Mouse (Mus musculus): Measurements from ENCODE around the gene Slc33a1.

Gene Slc33a1

DNA sequence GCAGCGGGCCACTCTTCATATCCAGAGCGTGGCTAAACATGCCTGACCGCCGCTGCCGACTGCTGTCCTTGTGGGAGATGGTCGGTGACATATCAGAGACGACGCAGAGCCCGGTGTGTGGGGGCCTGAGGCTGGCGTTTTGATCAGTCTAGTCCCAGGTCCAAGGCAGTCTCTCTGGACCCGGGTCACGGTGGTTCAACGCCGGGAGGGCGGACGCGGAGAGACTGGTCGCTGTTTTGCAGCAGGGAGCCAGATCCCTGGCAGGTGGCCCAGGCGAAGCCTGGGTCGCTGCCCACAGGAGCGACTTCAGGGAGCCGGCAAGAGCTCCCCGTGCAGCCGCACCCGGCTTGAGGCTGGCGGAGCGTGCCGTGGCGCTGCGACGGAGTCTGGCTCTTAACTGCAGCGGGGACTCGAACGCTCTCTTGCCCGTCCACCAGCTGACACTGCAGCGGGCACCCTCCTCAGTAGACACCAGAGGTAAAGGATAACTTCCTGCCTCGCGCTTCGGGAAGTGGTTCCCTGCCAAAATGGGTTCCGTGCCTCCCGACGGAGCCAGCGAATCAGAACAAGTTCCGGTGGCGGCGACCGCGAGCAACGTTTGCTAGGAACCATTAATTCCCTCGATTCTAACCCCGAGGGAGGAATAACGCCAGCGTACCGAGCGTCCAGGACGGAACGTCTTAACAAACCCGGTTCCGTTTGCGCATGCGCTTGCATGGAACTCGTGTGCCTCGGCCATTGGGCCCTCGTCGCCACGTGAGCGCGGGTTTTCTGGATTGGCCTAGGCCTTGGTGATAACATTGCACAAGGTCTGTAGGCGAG lies at the start of gene Slc33a1:
TSS of gene Slc33a1 (minus strand) at position 669 of the 822 bp plus-strand sequence.
- DNase-seq (ENCODE audit: low spot score) = peak; percentile 100

DNA sequence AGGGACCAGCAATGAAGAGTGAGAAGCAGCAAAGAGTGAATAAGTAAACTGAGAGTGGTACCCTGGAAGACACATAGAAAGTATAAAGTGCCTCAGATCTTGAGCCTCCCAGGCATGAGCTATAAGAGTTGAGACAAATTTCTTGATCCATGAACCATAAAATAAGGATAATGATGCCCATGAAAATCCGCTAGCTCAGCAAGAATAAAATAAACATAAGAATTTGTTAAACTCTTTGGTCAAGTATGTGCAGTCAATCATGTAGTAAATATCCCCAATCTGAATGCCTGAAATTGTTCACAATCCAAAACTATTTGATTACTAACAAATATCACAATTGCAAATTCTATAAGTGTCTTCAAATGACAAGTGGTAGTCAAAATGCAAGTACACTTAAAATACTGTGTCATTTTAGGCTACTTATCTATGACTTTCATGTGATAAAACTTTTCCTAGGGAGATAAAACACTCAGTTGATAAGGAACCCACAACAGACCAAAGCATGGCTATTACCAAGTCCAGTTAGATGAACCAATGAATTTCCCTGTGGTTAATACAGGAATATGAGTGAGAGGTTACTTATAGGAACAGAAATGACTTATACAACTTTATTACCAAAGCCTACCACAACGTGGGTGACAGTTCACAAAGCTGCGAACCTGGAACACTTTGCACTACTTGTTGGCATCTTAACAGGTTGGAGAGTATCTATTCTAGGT lies 24.3 kb upstream of the Slc33a1 start:
- DNase-seq (ENCODE audit: low spot score) = no peak

DNA sequence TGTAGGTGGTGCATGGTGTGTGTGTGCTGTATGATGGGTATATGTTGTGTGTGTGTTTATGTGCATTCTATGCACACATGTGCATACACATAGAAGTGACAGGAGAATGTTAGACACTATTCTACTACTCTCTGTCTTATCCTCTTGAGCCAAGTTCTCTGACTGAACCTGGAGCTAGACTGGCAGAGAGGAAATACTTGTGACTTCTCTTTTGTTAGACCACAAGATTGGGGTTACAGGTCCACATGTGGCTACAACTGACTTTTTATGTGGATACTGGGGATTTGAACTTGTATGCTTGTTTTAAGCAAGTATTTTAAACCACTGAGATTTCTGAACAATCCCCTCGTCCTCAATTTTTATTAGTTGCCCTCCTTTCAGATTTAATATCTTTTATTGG lies 22.1 kb upstream of the Slc33a1 start:
- no peak for DNase-seq (ENCODE audit: low spot score)

DNA sequence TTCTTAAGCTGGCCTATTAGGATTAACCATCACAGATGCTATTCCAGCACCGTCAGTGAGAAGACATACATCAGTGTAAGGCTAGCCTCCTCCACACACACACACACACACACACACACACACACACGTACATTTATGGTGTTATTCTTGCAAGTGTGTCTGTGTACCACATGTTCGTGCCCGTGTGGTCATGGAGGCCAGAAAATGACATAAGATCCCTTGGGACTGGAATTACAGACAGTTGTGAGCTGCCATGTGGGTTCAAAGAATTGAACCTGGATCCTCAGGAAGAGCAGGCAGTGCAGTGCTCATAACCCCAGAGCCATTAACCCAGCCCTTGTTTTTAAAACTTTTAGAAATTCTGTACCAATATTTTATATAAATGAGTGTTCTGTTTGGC lies 13.3 kb upstream of the Slc33a1 start:
- no peak for DNase-seq (ENCODE audit: low spot score)

DNA sequence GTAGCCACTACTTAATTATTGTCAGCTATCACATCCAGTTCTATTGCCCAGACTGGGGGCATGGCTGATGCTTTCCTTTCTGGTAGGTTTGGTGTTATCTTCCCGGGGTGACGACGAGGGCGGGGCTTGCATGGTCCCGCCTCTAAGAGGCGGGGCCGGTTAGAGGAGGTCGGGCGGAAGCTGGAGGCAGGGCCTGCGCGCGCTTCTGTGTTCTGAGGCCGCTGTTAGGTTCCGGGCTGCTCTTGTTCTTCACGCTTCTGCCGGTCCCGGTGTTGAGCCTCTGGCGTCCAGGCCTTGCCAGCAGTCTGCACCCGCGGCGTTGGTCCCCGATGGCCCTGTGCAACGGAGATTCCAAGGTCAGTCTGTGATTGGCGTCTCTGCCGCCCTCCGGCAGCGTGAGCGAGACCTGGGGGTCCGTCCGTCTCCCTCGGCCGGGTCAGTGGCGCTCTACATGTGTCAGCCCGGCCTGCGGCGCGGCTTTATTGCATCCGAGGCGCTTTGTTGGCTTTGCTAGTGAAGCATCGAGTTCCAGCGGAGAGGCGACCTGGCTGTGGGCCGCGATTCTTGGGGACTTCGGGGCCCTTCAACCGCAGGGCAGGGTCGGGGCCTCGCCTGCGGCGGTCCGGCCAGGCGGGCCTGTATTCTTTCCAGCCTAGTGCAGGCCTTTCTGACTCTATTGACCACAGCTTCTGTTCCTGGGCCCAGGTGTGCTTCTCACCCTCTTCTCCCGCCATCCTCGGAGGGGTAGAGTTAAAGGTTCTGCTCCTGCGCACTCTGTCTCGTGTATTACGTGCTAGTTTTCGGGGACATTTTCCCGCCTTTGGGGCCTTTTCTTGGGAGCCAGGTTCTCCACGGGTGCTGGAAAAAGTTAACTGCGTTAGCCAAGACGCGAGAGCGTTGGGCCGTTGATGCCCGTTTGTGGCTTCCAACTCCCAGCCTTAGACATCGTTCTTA lies 11.7 kb upstream of the Slc33a1 start, which contains the start of gene Gmps:
TSS of gene Gmps (plus strand) at position 152 of the 954 bp plus-strand sequence.
- DNase-seq (ENCODE audit: low spot score) = peak; percentile 92

DNA sequence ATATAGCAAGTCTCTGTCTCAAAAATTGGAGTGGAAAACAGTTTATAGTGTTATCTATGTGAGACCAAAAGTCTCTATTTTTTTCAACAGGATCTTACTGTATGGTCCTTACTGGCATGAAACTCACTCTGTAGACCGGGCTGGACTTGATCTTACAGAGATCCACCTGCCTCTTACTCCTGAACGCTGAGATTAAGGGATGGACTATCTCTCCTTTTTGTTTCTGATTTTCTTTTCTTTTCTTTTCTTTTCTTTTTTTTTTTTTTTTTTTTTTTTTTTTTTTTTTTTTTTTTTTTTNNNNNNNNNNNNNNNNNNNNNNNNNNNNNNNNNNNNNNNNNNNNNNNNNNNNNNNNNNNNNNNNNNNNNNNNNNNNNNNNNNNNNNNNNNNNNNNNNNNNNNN lies 1.4 kb upstream of the Slc33a1 start:
- no peak for DNase-seq (ENCODE audit: low spot score)

DNA sequence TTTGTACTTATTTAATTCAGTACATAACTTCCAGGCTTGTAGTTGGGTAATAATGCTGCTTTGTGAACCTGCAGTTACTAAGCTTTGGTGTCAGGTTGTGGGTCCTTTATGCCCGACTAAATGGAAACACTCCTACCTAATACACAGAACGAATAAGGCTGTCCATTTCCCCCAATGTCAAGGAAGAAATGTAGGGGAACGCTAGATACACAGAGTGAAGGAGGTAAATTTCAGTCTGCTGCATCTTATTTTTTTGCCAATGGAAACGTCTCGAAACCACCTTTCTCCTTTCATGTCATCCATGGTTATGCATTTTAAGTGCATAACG lies 318 bp upstream of the Slc33a1 start:
- no peak for DNase-seq (ENCODE audit: low spot score)

DNA sequence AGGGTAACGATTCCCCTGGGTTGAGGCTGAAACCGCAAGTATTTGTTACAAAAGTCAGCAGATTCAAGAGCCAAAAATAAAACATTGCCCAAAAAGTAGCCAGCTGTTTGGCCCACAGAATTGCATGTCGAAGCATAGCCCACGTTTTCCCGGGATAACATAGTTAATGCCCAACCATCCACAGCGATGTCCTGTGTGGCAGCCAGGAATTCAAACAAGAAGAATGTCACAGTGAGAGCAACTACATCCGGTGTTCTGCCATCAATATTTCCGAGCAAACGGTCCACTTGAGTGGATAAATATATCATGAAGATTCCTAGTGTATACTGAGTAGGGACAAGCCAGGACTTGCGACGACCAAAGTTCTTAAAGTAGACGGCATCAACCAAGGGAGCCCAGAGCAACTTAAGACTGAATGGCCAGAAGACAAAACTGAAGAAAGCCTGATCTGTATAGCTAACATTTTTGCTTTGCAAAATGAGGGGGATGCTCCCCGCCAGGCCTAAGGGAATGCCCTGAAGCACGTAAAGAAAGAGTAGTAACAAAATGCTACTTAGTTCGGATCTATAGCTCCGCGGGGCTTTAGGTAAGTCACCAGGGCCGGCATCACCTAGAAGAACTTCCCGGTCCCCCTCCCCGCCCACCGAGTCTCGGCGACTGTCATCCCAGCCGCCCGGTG lies 1.0 kb downstream of the Slc33a1 start:
- DNase-seq (ENCODE audit: low spot score) = peak; percentile 18

DNA sequence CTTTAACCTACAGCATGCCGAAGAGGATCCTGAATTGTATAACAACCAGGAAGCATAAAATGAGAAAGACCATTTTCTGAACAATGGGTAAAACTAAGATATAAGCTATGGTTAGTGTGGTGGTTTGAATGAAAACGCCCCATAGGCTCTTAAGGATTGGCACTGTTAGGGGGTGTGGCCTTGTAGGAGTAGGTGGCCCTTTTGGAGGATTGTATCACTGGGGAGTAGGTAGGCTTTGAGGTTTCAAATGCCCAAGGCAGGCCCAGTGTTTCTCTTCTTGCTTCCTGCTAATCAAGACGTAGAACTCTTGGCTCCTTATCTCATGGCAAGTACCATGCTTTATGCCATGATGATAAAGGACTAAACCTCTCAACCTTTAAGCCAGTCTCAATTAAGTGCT lies 14.7 kb downstream of the Slc33a1 start:
- no peak for DNase-seq (ENCODE audit: low spot score)

DNA sequence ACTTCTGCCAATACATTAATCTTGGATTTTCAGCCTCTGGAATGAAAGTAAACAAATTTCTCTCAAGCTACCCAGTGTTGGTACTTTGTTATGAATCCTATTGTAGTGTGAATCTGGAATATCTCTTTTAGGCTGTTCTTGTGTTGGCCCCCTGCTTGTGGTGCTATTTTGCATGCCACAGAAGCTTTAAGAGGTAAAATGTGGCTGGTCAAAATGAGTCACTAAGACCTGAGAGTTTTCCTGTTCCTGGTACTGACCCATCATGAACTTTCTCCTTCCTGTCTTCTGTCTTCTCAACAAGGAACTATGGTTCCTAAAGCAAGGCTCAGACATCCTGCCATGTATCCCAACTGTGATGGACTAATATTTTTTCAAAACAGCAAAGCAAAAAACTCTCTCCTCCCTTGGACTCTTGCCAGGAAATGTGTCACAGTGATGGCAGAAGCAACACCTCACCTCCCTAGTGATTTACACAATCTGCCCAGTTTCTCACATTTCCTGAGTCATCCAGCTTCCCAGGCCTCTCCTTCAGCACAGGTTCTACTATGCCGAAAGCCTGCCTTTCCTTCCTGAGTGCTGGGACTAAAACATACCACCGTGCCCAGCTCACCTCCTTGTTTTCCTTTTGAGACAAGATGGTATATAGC lies 23.2 kb downstream of the Slc33a1 start:
- no peak for DNase-seq (ENCODE audit: low spot score)

DNA sequence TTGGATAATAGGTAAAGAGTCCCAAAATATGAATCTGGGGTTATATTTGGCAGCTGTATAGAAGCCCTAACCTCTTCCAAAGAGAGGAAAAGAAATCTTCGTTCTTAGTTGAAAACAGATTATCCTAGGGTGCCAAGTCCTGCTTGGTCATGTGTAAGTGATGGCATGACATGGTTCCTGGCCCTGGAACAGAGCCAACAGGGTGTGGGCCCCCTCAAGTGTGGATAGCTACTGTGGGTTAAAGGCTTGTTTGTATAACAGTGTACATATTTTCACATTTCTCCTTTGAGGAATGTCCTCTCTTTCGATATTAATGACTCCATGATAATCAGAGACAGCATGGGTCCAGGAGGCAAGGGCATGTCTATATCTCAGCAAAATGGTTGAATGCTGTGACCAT lies 25.6 kb downstream of the Slc33a1 start:
- no peak for DNase-seq (ENCODE audit: low spot score)

DNA sequence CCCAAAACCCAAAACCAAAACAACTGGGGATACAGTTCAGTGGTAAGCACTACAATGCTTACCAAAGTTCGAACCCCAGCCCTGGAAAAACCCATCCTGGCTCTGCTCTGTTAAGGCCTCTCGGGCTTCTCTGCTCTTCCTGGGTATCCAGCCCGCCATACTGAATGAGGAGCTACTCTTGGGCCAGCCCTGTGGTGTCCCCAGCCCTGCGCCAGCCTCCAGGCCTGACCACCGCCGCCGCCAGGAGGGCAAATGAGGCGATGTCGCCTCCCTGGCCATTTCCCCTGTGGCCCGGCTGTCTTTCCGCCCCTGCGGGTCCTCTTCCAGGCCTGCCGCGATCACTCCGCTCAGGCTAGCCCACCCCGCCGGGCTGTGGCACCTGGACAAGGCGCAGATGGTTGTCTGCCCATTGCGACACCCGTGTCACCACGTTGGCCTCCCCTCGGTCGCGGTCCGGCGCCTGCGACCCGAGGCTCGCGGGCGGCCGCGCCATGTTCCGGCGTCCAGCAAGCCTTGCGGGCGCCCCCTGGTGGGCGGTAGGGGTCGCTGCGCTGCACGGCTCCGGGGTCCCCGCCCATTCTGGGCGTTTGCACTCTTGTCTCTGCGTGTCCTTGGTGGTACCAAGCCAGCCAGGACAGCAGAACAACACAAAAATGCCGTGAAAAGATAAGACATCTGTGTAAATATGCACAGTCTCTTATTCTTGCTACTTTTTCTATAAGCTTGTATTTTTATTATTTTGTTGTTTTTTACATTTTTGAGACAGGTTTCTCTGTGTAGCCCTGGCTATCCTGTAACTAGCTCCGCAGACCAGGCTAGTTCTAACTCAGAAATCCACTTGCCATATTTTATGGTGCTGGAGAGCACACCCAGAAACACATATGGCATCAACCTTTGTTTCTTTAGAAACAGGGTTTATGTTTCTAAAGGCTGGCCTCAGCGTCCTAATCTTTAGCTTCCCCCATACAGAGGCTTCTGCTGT lies 35.4 kb downstream of the Slc33a1 start, which contains the start of gene E130311K13Rik:
TSS of gene E130311K13Rik (minus strand) at position 595 of the 982 bp plus-strand sequence.
- peak; percentile 87 for DNase-seq (ENCODE audit: low spot score)

DNA sequence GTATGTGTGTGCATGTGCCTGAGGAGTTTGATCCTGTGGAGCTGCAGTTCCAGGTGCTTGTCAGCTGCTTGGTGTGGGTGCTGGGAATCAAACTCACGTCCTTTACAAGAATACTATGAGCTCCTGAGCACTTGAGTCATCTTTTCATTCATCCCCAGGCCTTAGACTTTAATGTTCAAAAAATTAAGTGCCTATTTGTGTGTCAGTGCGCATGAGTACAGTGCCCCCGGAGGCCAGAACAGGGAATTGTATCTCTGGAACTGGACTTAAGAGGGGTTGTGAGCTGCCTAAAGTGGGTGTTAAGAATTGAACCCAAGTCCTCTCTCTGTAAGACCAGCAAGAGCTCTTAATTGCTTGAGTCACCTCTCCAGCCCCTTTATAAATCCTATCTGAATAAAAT lies 44.9 kb downstream of the Slc33a1 start:
- peak; percentile 46 for DNase-seq (ENCODE audit: low spot score)

DNA sequence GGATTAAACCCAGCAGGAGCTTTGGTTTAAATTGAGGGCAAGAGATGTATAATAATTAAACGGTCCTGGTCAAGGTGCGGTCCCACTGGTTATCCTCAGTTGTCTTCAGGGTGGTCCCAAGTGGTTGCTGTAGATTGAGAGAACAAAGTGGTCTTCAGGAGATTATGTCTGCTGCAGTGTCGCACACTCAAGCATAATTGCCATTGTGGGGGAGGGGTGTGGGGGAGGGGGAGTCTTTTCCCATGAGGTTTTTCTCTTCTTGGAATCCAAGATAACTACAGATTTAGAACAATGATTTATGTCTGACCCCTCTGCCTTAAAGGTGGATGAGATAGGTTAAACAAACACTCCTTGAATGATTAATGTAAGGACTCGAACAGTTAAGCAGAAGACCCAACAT lies 54.3 kb downstream of the Slc33a1 start:
- no peak for DNase-seq (ENCODE audit: low spot score)

DNA sequence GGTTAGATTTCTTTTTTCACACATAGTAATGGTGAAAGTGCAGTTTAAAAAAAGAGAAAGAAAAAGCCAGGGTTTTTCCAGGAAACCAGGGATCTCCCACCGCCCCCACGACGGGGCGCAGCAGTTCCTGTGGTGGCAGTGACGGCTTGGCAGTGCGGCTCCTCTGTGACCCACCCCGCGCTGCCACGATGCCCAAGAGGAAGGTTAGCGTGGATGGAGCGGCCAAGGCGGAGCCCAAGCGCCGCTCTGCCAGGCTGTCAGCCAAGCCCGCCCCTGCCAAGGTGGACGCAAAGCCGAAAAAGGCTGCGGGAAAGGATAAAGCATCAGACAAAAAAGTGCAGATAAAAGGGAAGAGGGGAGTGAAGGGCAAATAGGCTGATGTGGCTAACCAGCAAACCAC lies 59.3 kb downstream of the Slc33a1 start:
- peak; percentile 32 for DNase-seq (ENCODE audit: low spot score)

DNA sequence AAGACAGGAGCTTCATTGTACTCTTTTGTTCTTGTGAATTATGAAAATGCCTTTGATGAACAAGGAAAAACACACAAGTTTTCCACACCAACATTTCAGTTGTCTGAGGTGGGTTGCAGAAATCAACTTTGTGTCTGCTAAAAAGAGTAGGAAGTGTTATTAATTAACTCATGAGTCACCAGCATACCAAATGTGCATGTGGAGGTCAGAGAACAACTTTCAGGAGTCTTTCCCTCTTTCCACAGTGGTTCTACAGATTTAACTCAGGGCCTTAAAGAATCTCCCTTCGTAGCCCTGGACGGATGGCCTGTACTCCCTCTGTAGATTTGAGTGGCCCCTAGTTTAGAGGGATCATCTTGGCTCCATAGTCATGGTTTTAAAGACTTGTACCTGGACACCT lies 60.4 kb downstream of the Slc33a1 start:
- no peak for DNase-seq (ENCODE audit: low spot score)

DNA sequence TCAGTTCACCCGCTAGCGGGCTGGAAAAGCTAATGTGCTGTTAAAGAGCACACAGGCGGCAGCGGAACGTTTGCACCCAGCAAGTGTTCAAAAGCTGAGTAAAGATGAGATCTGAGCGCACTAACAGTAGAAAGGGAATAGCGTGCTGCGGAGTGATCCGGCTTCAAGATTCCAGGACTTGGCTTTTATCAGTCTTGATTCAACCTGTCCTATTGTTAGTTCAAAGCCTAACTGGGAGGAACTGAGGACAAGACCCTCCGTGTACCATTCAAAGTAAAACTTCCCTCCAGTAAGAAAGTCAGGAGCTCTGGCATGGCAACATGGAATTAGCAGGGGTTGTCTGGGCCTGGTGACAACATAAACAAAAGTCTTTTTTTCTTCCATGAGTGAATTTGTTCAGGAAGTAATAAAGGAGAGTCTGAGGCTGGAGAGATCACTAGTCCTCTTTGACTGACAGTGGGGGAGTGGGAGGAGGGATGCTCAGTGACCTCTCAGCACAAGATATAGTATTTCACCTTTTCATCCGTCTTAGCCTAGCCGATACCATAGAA lies 64.5 kb downstream of the Slc33a1 start:
- DNase-seq (ENCODE audit: low spot score) = peak; percentile 86

DNA sequence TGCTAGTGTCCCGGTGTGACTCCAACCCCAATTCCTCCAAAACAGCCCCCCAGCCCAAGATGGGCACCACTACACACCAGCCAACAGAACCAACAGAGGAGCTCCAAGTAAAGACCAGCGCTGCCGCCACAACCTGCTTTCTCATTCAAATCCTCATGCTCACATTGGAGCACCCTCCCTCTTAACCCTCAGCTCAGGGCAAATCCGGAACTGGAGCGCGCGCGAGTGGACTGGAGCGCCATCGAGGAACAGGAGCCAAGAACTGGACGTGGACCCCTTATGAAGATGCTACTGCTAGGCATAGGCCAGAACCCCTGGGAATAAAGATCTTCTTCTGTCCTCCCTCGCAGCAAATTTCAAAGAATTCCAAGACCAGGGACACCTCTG lies 65.3 kb downstream of the Slc33a1 start, which contains the start of gene Plch1:
TSS of gene Plch1 (minus strand) at position 164 of the 387 bp plus-strand sequence.
- peak; percentile 92 for DNase-seq (ENCODE audit: low spot score)

DNA sequence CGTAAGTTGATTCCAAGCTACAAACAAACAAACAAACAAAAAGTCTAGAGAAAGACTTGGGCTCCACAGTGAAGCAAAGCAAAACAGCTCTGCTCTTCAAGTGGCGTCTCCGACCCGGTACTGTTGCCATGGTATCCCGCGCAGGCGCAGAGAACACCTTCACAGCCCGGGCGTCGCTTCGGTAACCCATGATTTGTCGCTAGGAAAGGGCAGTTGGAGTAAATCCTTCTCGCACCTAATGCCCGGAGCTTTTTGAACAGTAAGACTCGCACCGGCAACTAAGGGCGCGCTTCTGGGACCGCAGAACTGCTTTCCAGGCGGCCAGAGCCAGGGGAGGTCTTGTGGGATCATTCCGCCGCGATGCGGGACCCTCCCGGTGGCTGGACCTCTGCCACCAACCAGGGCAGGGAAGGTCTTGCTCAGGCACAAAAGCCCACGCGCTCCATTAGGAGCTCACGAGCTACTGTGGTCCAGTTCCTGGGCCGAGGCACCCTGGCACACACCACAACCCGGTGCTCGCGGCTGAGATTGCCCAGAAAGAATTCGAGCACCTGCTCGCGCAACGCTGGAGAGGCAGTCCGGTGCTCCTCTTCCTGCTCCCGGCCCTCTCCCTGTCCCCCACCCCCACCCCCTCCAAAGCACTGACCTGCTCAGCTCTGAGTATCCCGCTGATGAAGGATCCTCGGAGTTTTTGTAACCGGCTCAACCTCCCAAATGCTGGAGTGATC lies 65.8 kb downstream of the Slc33a1 start:
- DNase-seq (ENCODE audit: low spot score) = peak; percentile 95
